Mouse (Mus musculus): ENCODE data around the gene Asb17.

- no peak for TF ChIP-seq POLR2A (IDR thresholded peaks at IDR 0.05; ENCODE audit: borderline replicate concordance, low read depth, low read length)
- TF ChIP-seq CTCF (IDR thresholded peaks at IDR 0.05; ENCODE audit: low read depth, low read length): no peak
Observed at GRCm38 (mm10) chr3:153806077-153806772, 37.8 kb upstream of the Asb17 start.

All from bone marrow macrophage, adult 2 months (primary cell).